Mouse (Mus musculus) ES-Bruce4 (cell line): ENCODE data around the gene Mnd1.

Source experiments
- CTCF ChIP-seq: IDR thresholded peaks from one replicate; pipeline ENCODE4 v1.8.1; 2011; ENCODE audit warnings: low read depth, low read length
- EP300 ChIP-seq: IDR thresholded peaks from 2 replicates; pipeline ENCODE4 v1.6.1; 2011; ENCODE audit warnings: low read depth, low read length; ENCODE audit not compliant: insufficient read depth
- POLR2A ChIP-seq: IDR thresholded peaks from one replicate; pipeline ENCODE4 v1.8.1; 2011; ENCODE audit warnings: low read length; ENCODE audit not compliant: insufficient read depth

GRCm38 (mm10) chr3:84077505-84077904, 78.1 kb downstream of the Mnd1 start:
- TF ChIP-seq EP300 (no peak), CTCF (no peak), POLR2A (no peak)
